Mouse (Mus musculus): ENCODE results near the gene Sh3tc1.
A peak's percentile ranks its signal among the peaks of the same experiment; 100 is the strongest.

Sh3tc1 gene

GRCm38 (mm10) chr5:35739536-35740278 lies at the start of gene Sh3tc1:
Sh3tc1 (minus strand) TSS chr5:35739987.
- DNase-seq = peak; percentile 74

GRCm38 (mm10) chr5:35788719-35789118 lies 48.9 kb upstream of the Sh3tc1 start:
- DNase-seq = no peak

- DNase-seq = no peak
These were observed 48.1 kb upstream of the Sh3tc1 start for GRCm38 (mm10) chr5:35787847-35788246.

- DNase-seq = no peak
These were observed 46.1 kb upstream of the Sh3tc1 start for GRCm38 (mm10) chr5:35785853-35786252.

- DNase-seq = no peak
These were observed 42.9 kb upstream of the Sh3tc1 start for GRCm38 (mm10) chr5:35782648-35783180.

- DNase-seq = no peak
These were observed 41.3 kb upstream of the Sh3tc1 start for GRCm38 (mm10) chr5:35781116-35781515.

- DNase-seq = no peak
These were observed 34.3 kb upstream of the Sh3tc1 start for GRCm38 (mm10) chr5:35774137-35774424.

- no peak for DNase-seq
These were observed 33.7 kb upstream of the Sh3tc1 start for GRCm38 (mm10) chr5:35773274-35774136.

GRCm38 (mm10) chr5:35770891-35771663 lies 31.3 kb upstream of the Sh3tc1 start:
- DNase-seq = no peak

GRCm38 (mm10) chr5:35770246-35770645 lies 30.5 kb upstream of the Sh3tc1 start:
- DNase-seq = no peak

GRCm38 (mm10) chr5:35768997-35769396 lies 29.2 kb upstream of the Sh3tc1 start:
- DNase-seq = no peak

GRCm38 (mm10) chr5:35768525-35768924 lies 28.7 kb upstream of the Sh3tc1 start:
- DNase-seq = no peak

- peak; percentile 26 for DNase-seq
These were observed 26.1 kb upstream of the Sh3tc1 start for GRCm38 (mm10) chr5:35765909-35766308.

- DNase-seq = no peak
These were observed 23.1 kb upstream of the Sh3tc1 start for GRCm38 (mm10) chr5:35762850-35763249.

GRCm38 (mm10) chr5:35762388-35762787 lies 22.6 kb upstream of the Sh3tc1 start:
- DNase-seq = peak; percentile 73

GRCm38 (mm10) chr5:35761323-35761722 lies 21.5 kb upstream of the Sh3tc1 start:
- DNase-seq = no peak

- peak; percentile 28 for DNase-seq
These were observed 18.6 kb upstream of the Sh3tc1 start for GRCm38 (mm10) chr5:35758081-35759053.

GRCm38 (mm10) chr5:35757639-35758001 lies 17.8 kb upstream of the Sh3tc1 start, which contains the start of gene Ablim2:
Ablim2 (plus strand) TSS chr5:35757880.
- peak; percentile 89 for DNase-seq

GRCm38 (mm10) chr5:35756997-35757638 lies 17.3 kb upstream of the Sh3tc1 start:
- no peak for DNase-seq

GRCm38 (mm10) chr5:35756020-35756419 lies 16.2 kb upstream of the Sh3tc1 start:
- DNase-seq = no peak

- peak; percentile 78 for DNase-seq
These were observed 15.4 kb upstream of the Sh3tc1 start for GRCm38 (mm10) chr5:35755131-35755733.
